Mouse (Mus musculus): ENCODE data around the gene Lysmd4. TPM values are rescaled to one million over a fixed set of nuclear protein-coding genes. Genes with fewer than 3 reads are reported as not detected.

Lysmd4 gene
- total RNA-seq (2012; rRNA removed): 10.6 and 12.0 TPM in 2 replicates
- total RNA-seq (2014; rRNA removed): 4.4 and 5.0 TPM in 2 replicates
- 3.0 and 4.0 TPM in 2 replicates for polyA plus RNA-seq (2012; ENCODE audit: insufficient read length, low read depth)

GRCm38 (mm10) chr7:67222220-67222862 lies at the start of gene Lysmd4:
Lysmd4 (plus strand) TSS chr7:67222544.
- dilution Hi-C loops (cut with MboI; ENCODE audit: extremely low pct_ligation_motif_present, extremely low pct_unique_long_range_greater_than_20kb, low sequenced_read_pairs): no loop called here
- Histone ChIP-seq H3K27ac (ENCODE audit: insufficient read depth, low read depth) (no peak within 1 kb of the TSS), H3K27me3 (replicated peaks) (no peaks in the 10 kb centered on the region)

GRCm38 (mm10) chr7:67173522-67174195 lies 48.7 kb upstream of the Lysmd4 start:
- Histone ChIP-seq H3K9me3 (replicated peaks; ENCODE audit: low read length) (no peaks in the 10 kb centered on the region), H3K4me3 (replicated peaks in 1 of 3; ENCODE audit: low read depth in 2 of 3, low read length in 2 of 3, poor library complexity in 1 of 3) (no peak overlapping the region), H3K79me2 (replicated peaks; ENCODE audit: control insufficient read depth, extremely low read depth, insufficient read depth, poor library complexity, severe bottlenecking) (no peaks in the 10 kb centered on the region), H3K27ac (ENCODE audit: insufficient read depth, low read depth) (no peak overlapping the region), H3K36me3 (replicated peaks in 1 of 2; ENCODE audit: control insufficient read depth in 1 of 2, insufficient read depth in 1 of 2, low read length in 1 of 2) (no peaks in the 10 kb centered on the region), H3K4me1 (ENCODE audit: control insufficient read depth in 1 of 2, insufficient read depth in 2 of 2) (no peaks in the 10 kb centered on the region), H3K9ac (ENCODE audit: insufficient read depth, low read depth) (no peak overlapping the region), H3K27me3 (replicated peaks) (peaks cover 90% of the 10 kb centered on the region), H3K4me2 (ENCODE audit: insufficient read depth, low read depth, poor library complexity, severe bottlenecking) (no peak overlapping the region)
- TF ChIP-seq SMC3 (IDR thresholded peaks at IDR 0.05; ENCODE audit: low read depth, low read length) (no peak), POLR2A (IDR thresholded peaks at IDR 0.05; ENCODE audit: low read depth, low read length) (no peak), CTCF (conservative IDR thresholded peaks at IDR 0.05 in 1 of 2, IDR thresholded peaks at IDR 0.05 in 1 of 2; ENCODE audit: low read depth in 2 of 2, low read length in 2 of 2) (no peak), KAT2A (IDR thresholded peaks at IDR 0.05; ENCODE audit: insufficient replicate concordance, low read length) (no peak), EP300 (IDR thresholded peaks at IDR 0.05; ENCODE audit: low read length) (no peak), USF1 (IDR thresholded peaks at IDR 0.05; ENCODE audit: low read depth, low read length) (no peak), MXI1 (IDR thresholded peaks at IDR 0.05; ENCODE audit: low read depth, low read length) (no peak), MEF2A (IDR thresholded peaks at IDR 0.05; ENCODE audit: borderline replicate concordance, low read depth, low read length) (no peak)
- no peak for DNase-seq (ENCODE audit: extremely low read depth)
- dilution Hi-C loops (cut with MboI; ENCODE audit: extremely low pct_ligation_motif_present, extremely low pct_unique_long_range_greater_than_20kb, low sequenced_read_pairs) (no loop called here), in situ Hi-C loops (cut with MboI; ENCODE audit: low pct_ligation_motif_present, low pct_unique_long_range_greater_than_20kb, low sequenced_read_pairs) (no loop called here)

More at GRCm38 (mm10) chr7:67222220-67222862, at the start of gene Lysmd4:
- Histone ChIP-seq H3K4me3 (replicated peaks in 1 of 3; ENCODE audit: low read depth in 2 of 3, low read length in 2 of 3, poor library complexity in 1 of 3) (peak within 1 kb of the TSS; percentile 64 to 90 (median 79)), H3K9ac (ENCODE audit: insufficient read depth, low read depth) (peak within 1 kb of the TSS; percentile 80), H3K79me2 (replicated peaks; ENCODE audit: control insufficient read depth, extremely low read depth, insufficient read depth, poor library complexity, severe bottlenecking) (no peaks in the 10 kb centered on the region), H3K9me3 (replicated peaks; ENCODE audit: low read length) (no peaks in the 10 kb centered on the region), H3K4me1 (ENCODE audit: control insufficient read depth in 1 of 2, insufficient read depth in 2 of 2) (peaks cover 7 to 16% of the 10 kb centered on the region in 2 experiments), H3K4me2 (ENCODE audit: insufficient read depth, low read depth, poor library complexity, severe bottlenecking) (peak within 1 kb of the TSS; percentile 96), H3K36me3 (replicated peaks in 1 of 2; ENCODE audit: control insufficient read depth in 1 of 2, insufficient read depth in 1 of 2, low read length in 1 of 2) (peaks cover 3 to 29% of the 10 kb centered on the region in 2 experiments)
- in situ Hi-C loops (cut with MboI; ENCODE audit: low pct_ligation_motif_present, low pct_unique_long_range_greater_than_20kb, low sequenced_read_pairs): loop anchor here (25.0 kb wide), 1 partner anchor 385 kb away; the partner anchor contains the start of gene Adamts17
- peak; percentile 95 for DNase-seq (ENCODE audit: extremely low read depth)
- peak; percentile 89 for TF ChIP-seq SIN3A (IDR thresholded peaks at IDR 0.05; ENCODE audit: low read length)
- TF ChIP-seq ETS1 (conservative IDR thresholded peaks at IDR 0.05; ENCODE audit: low read depth, low read length): no peak
- no peak for TF ChIP-seq UBTF (IDR thresholded peaks at IDR 0.05; ENCODE audit: low read depth, low read length)
- TF ChIP-seq HCFC1 (IDR thresholded peaks at IDR 0.05; ENCODE audit: low read depth, low read length): peak; percentile 64
- no peak for TF ChIP-seq JUN (IDR thresholded peaks at IDR 0.05; ENCODE audit: insufficient read depth, low read depth, low read length)
- no peak for TF ChIP-seq ZC3H11A (IDR thresholded peaks at IDR 0.05; ENCODE audit: low read depth, low read length)
- TF ChIP-seq POLR2AphosphoS2 (IDR thresholded peaks at IDR 0.05; ENCODE audit: low read depth, low read length): no peak
- peak; percentile 74 for TF ChIP-seq MXI1 (IDR thresholded peaks at IDR 0.05; ENCODE audit: low read depth, low read length)
- no peak for TF ChIP-seq TBP (conservative IDR thresholded peaks at IDR 0.05; ENCODE audit: low read depth, low read length)
- TF ChIP-seq NELFE (IDR thresholded peaks at IDR 0.05; ENCODE audit: low read depth, low read length): 0 out of 2 replicates have a peak, but pooled peaks have one; percentile 39
- no peak for TF ChIP-seq USF2 (conservative IDR thresholded peaks at IDR 0.05; ENCODE audit: low read depth, low read length)
- TF ChIP-seq NRF1 (IDR thresholded peaks at IDR 0.05; ENCODE audit: low read depth, low read length): no peak
- TF ChIP-seq PAX5 (IDR thresholded peaks at IDR 0.05; ENCODE audit: low read length): no peak
- peak; percentile 73 for TF ChIP-seq CHD2 (IDR thresholded peaks at IDR 0.05; ENCODE audit: low read length)
- TF ChIP-seq ZMIZ1 (IDR thresholded peaks at IDR 0.05; ENCODE audit: low read depth, low read length): peak; percentile 34; the same call in 1 of the 2 replicates
- TF ChIP-seq ELF1 (IDR thresholded peaks at IDR 0.05; ENCODE audit: low read depth, low read length): peak; percentile 86
- peak; percentile 54 for TF ChIP-seq POLR2A (IDR thresholded peaks at IDR 0.05; ENCODE audit: low read depth, low read length)
- peak; percentile 30; the same call in 1 of the 2 replicates for TF ChIP-seq IRF4 (IDR thresholded peaks at IDR 0.05; ENCODE audit: low read depth, low read length)

Data from CH12.LX (cell line).